Mouse (Mus musculus) spleen, postnatal 10 days (tissue): ENCODE data around the gene Dnah8.

ENCODE experiments used
- DNase-seq, 2 experiments: peaks; one replicate each; pipeline ENCODE4 v3.0.0; 2021 to 2022; ENCODE audit warnings: low spot score in 2 of 2

Gene Dnah8

GRCm38 (mm10) chr17:30819134-30819533, 195.0 kb downstream of the Dnah8 start:
- DNase-seq: no peak

- DNase-seq: no peak
These were observed 197.0 kb downstream of the Dnah8 start for GRCm38 (mm10) chr17:30821115-30821514.

- DNase-seq: no peak
These were observed 200.3 kb downstream of the Dnah8 start for GRCm38 (mm10) chr17:30824473-30824872.

GRCm38 (mm10) chr17:30825731-30826304, 201.7 kb downstream of the Dnah8 start:
- DNase-seq: no peak

- DNase-seq: peak in 1 of 2 experiments; percentile 11
These were observed 207.0 kb downstream of the Dnah8 start for GRCm38 (mm10) chr17:30831170-30831569.

GRCm38 (mm10) chr17:30835419-30835818, 211.3 kb downstream of the Dnah8 start:
- no peak for DNase-seq

GRCm38 (mm10) chr17:30837031-30837430, 212.9 kb downstream of the Dnah8 start:
- DNase-seq: peak in 1 of 2 experiments; percentile 9

- no peak for DNase-seq
These were observed 215.9 kb downstream of the Dnah8 start for GRCm38 (mm10) chr17:30840046-30840445.

- DNase-seq: no peak
These were observed 218.2 kb downstream of the Dnah8 start for GRCm38 (mm10) chr17:30842312-30842711.

- no peak for DNase-seq
These were observed 220.2 kb downstream of the Dnah8 start for GRCm38 (mm10) chr17:30844321-30844791.

- no peak for DNase-seq
These were observed 223.3 kb downstream of the Dnah8 start for GRCm38 (mm10) chr17:30847498-30847897.

GRCm38 (mm10) chr17:30848086-30848485, 223.9 kb downstream of the Dnah8 start:
- no peak for DNase-seq

- no peak for DNase-seq
These were observed 224.7 kb downstream of the Dnah8 start for GRCm38 (mm10) chr17:30848804-30849203.

GRCm38 (mm10) chr17:30849813-30850212, 225.7 kb downstream of the Dnah8 start:
- DNase-seq: no peak

- DNase-seq: no peak
These were observed 228.2 kb downstream of the Dnah8 start for GRCm38 (mm10) chr17:30852345-30852744.

GRCm38 (mm10) chr17:30857347-30857746, 233.2 kb downstream of the Dnah8 start:
- DNase-seq: no peak

- DNase-seq: no peak
These were observed 234.6 kb downstream of the Dnah8 start for GRCm38 (mm10) chr17:30858586-30859259.

- no peak for DNase-seq
These were observed 235.9 kb downstream of the Dnah8 start for GRCm38 (mm10) chr17:30859989-30860585.

GRCm38 (mm10) chr17:30860606-30861005, 236.5 kb downstream of the Dnah8 start:
- no peak for DNase-seq

- DNase-seq: no peak
These were observed 242.1 kb downstream of the Dnah8 start for GRCm38 (mm10) chr17:30866281-30866680.

- no peak for DNase-seq
These were observed 242.8 kb downstream of the Dnah8 start for GRCm38 (mm10) chr17:30866966-30867365.

GRCm38 (mm10) chr17:30871040-30871439, 246.9 kb downstream of the Dnah8 start:
- DNase-seq: no peak

GRCm38 (mm10) chr17:30874276-30874675, 250.1 kb downstream of the Dnah8 start:
- DNase-seq: peak in 1 of 2 experiments; percentile 48
